Mouse (Mus musculus) forebrain, embryonic 14.5 days (tissue): Measurements from ENCODE around the gene Hoxd13. TPM values are rescaled to one million over a fixed set of nuclear protein-coding genes. Genes with fewer than 3 reads are reported as not detected.
A peak's percentile ranks its signal among the peaks of the same experiment; 100 is the strongest.

Experiments
- ATAC-seq: fragments of 200-750 bp; cut with Nextera tagmentation; 2 replicates; pipeline ENCODE4 v1.8.0; 2017; ENCODE audit warnings: mild to moderate bottlenecking, moderate library complexity
- DNase-seq: peaks from one replicate; pipeline ENCODE4 v3.0.0-alpha.2; 2015; ENCODE audit warnings: low spot score
- H3K27ac ChIP-seq: fragments of 300-500 bp; sonication (generic); 2 replicates; pipeline ENCODE4 v1.5.1; 2014; ENCODE audit warnings: low read depth, mild to moderate bottlenecking, control low read depth, low read length, moderate library complexity
- H3K27me3 ChIP-seq: fragments of 300-500 bp; sonication (generic); replicated peaks from 2 replicates; pipeline ENCODE4 v1.6.1; 2014; ENCODE audit warnings: low read length, control low read depth, mixed read lengths; ENCODE audit not compliant: control insufficient read depth, insufficient read depth
- H3K36me3 ChIP-seq: fragments of 300-500 bp; sonication (generic); 2 replicates; pipeline ENCODE4 v1.6.1; 2014; ENCODE audit warnings: low read length, control low read depth; ENCODE audit not compliant: control insufficient read depth, insufficient read depth
- H3K4me1 ChIP-seq: fragments of 300-500 bp; sonication (generic); 2 replicates; pipeline ENCODE4 v1.6.1; 2014; ENCODE audit warnings: antibody characterized with exemption, low read length, control low read depth; ENCODE audit not compliant: control insufficient read depth, insufficient read depth
- H3K4me2 ChIP-seq: fragments of 300-500 bp; sonication (generic); 2 replicates; pipeline ENCODE4 v1.6.1; 2014; ENCODE audit warnings: mild to moderate bottlenecking, control low read depth, low read length
- H3K4me3 ChIP-seq: fragments of 300-500 bp; sonication (generic); 2 replicates; pipeline ENCODE4 v1.5.1; 2014; ENCODE audit warnings: low read depth, low read length, control low read depth
- H3K9ac ChIP-seq: fragments of 300-500 bp; sonication (generic); 2 replicates; pipeline ENCODE4 v1.6.1; 2014; ENCODE audit warnings: mild to moderate bottlenecking, low read length, control low read depth, moderate library complexity
- H3K9me3 ChIP-seq: fragments of 300-500 bp; sonication (generic); replicated peaks from 2 replicates; pipeline ENCODE4 v1.6.1; 2016; ENCODE audit warnings: low read length, control low read depth, mixed read lengths; ENCODE audit not compliant: control insufficient read depth
- WGBS: fragments of 180-500 bp; shearing (Covaris S2); extraction: QIAGEN DNeasy Blood & Tissue Kit; methylation state at CpG from one replicate; pipeline ENCODE4 v1.1.7; 2014; 5-methylcytosine and 5-hydroxymethylcytosine counted together
- polyA plus RNA-seq: library from polyadenylated mRNA; unstranded; fragments of >200 nt; fragmentation: Nextera tagmentation; extraction: Ambion mirVana; gene quantifications from 2 replicates; pipeline ENCODE4 v1.2.1, GENCODE M21; 2014

Hoxd13 gene
- polyA plus RNA-seq, 1 experiment from 2014 or later, result not detected

GRCm38 (mm10) chr2:74653781-74654535 lies 14.2 kb upstream of the Hoxd13 start:
- Histone ChIP-seq H3K4me3 (no peak overlapping the region), H3K36me3 (no peaks in the 10 kb centered on the region), H3K9ac (no peak overlapping the region), H3K27me3 (peaks cover 74% of the 10 kb centered on the region), H3K9me3 (no peaks in the 10 kb centered on the region), H3K4me1 (no peaks in the 10 kb centered on the region; the same call in 1 of the 2 replicates), H3K27ac (no peak overlapping the region), H3K4me2 (no peak overlapping the region)
- DNase-seq (no peak), ATAC-seq (no peak)
- WGBS, result 9% methylated on average over 17 of the region's 17 CpGs

- ATAC-seq, result 0 out of 2 replicates have a peak, but pooled peaks have one; percentile 4
- peak overlapping the region; percentile 21; the same call in 1 of the 2 replicates for H3K4me3 ChIP-seq
- no peak overlapping the region for H3K27ac ChIP-seq
- no peaks in the 10 kb centered on the region for H3K36me3 ChIP-seq
- WGBS, result 2% methylated on average over 20 of the region's 20 CpGs
- H3K27me3 ChIP-seq, result peaks cover 65% of the 10 kb centered on the region
- H3K4me1 ChIP-seq, result no peaks in the 10 kb centered on the region; the same call in 1 of the 2 replicates
- DNase-seq, result no peak
- no peaks in the 10 kb centered on the region for H3K9me3 ChIP-seq
- no peak overlapping the region for H3K9ac ChIP-seq
- H3K4me2 ChIP-seq, result no peak overlapping the region
These were observed 13.2 kb upstream of the Hoxd13 start for GRCm38 (mm10) chr2:74654743-74655419.

GRCm38 (mm10) chr2:74655420-74655781 lies 12.7 kb upstream of the Hoxd13 start:
- H3K9ac ChIP-seq, result no peak overlapping the region
- H3K4me3 ChIP-seq, result peak overlapping the region; percentile 21
- H3K36me3 ChIP-seq, result no peaks in the 10 kb centered on the region
- H3K27ac ChIP-seq, result no peak overlapping the region
- peak; percentile 27 for DNase-seq
- no peaks in the 10 kb centered on the region for H3K9me3 ChIP-seq
- ATAC-seq, result peak; percentile 49; the same call in 1 of the 2 replicates
- H3K27me3 ChIP-seq, result peaks cover 62% of the 10 kb centered on the region
- H3K4me1 ChIP-seq, result no peaks in the 10 kb centered on the region; the same call in 1 of the 2 replicates
- peak overlapping the region; percentile 46 for H3K4me2 ChIP-seq
- 1% methylated on average over 38 of the region's 47 CpGs for WGBS

- H3K9me3 ChIP-seq, result no peaks in the 10 kb centered on the region
- ATAC-seq, result peak; percentile 35; the same call in 1 of the 2 replicates
- no peaks in the 10 kb centered on the region; the same call in 1 of the 2 replicates for H3K4me1 ChIP-seq
- peak overlapping the region; percentile 13; the same call in 1 of the 2 replicates for H3K9ac ChIP-seq
- H3K36me3 ChIP-seq, result no peaks in the 10 kb centered on the region
- H3K4me3 ChIP-seq, result peak overlapping the region; percentile 21
- H3K4me2 ChIP-seq, result peak overlapping the region; percentile 46
- WGBS, result 1% methylated on average over 60 of the region's 69 CpGs
- no peak for DNase-seq
- peaks cover 62% of the 10 kb centered on the region for H3K27me3 ChIP-seq
- no peak overlapping the region for H3K27ac ChIP-seq
These were observed 12.1 kb upstream of the Hoxd13 start for GRCm38 (mm10) chr2:74655821-74656631.

- H3K27me3 ChIP-seq, result peaks cover 64% of the 10 kb centered on the region
- no peak overlapping the region for H3K4me2 ChIP-seq
- no peaks in the 10 kb centered on the region; the same call in 1 of the 2 replicates for H3K4me1 ChIP-seq
- no peak overlapping the region for H3K9ac ChIP-seq
- 2% methylated on average over 4 of the region's 4 CpGs for WGBS
- no peak overlapping the region for H3K27ac ChIP-seq
- no peaks in the 10 kb centered on the region for H3K9me3 ChIP-seq
- DNase-seq, result no peak
- no peak for ATAC-seq
- no peak overlapping the region for H3K4me3 ChIP-seq
- no peaks in the 10 kb centered on the region for H3K36me3 ChIP-seq
These were observed 11.5 kb upstream of the Hoxd13 start for GRCm38 (mm10) chr2:74656632-74657021.

- Histone ChIP-seq H3K4me1 (no peaks in the 10 kb centered on the region; the same call in 1 of the 2 replicates), H3K27me3 (peaks cover 64% of the 10 kb centered on the region), H3K4me2 (no peak overlapping the region), H3K9me3 (no peaks in the 10 kb centered on the region), H3K36me3 (no peaks in the 10 kb centered on the region), H3K4me3 (no peak overlapping the region), H3K9ac (no peak overlapping the region), H3K27ac (no peak overlapping the region)
- ATAC-seq (no peak), DNase-seq (peak; percentile 31)
- WGBS, result 2% methylated on average over 62 of the region's 62 CpGs
These were observed 10.7 kb upstream of the Hoxd13 start for GRCm38 (mm10) chr2:74657251-74658023.

- Histone ChIP-seq H3K9me3 (no peaks in the 10 kb centered on the region), H3K4me1 (no peaks in the 10 kb centered on the region; the same call in 1 of the 2 replicates), H3K36me3 (no peaks in the 10 kb centered on the region), H3K27me3 (peaks cover 69% of the 10 kb centered on the region), H3K9ac (no peak overlapping the region), H3K4me2 (no peak overlapping the region), H3K4me3 (no peak overlapping the region), H3K27ac (no peak overlapping the region)
- WGBS, result under 1% methylated on average over 15 of the region's 15 CpGs
- DNase-seq, result peak; percentile 30
- ATAC-seq, result no peak
These were observed 10.0 kb upstream of the Hoxd13 start for GRCm38 (mm10) chr2:74658024-74658666.
